Mouse (Mus musculus) CH12.LX (cell line): ENCODE results near the gene Klhl26. TPM values are rescaled to one million over a fixed set of nuclear protein-coding genes. Genes with fewer than 3 reads are reported as not detected.
A peak's percentile ranks its signal among the peaks of the same experiment; 100 is the strongest.

Experiments used
- DNase-seq: peaks from one replicate; pipeline ENCODE4 v3.0.0-alpha.2; 2013; ENCODE audit errors: extremely low read depth
- H3K27ac ChIP-seq: 2 replicates; pipeline ENCODE4 v1.5.1; 2012; ENCODE audit warnings: low read depth, mild to moderate bottlenecking, control low read depth, moderate library complexity; ENCODE audit not compliant: insufficient read depth
- H3K27me3 ChIP-seq: replicated peaks from 2 replicates; pipeline ENCODE3; 2012; ENCODE audit warnings: inconsistent platforms
- H3K36me3 ChIP-seq, 2 experiments: replicated peaks in 1 of 2; 2 replicates each; pipeline versions ENCODE3 to v1.6.1; 2012; ENCODE audit warnings: inconsistent platforms in 1 of 2, low read length in 1 of 2, mild to moderate bottlenecking in 1 of 2, mixed read lengths in 1 of 2, moderate library complexity in 1 of 2; ENCODE audit not compliant: control insufficient read depth in 1 of 2, insufficient read depth in 1 of 2
- H3K4me1 ChIP-seq, 2 experiments: 2 replicates each; pipeline ENCODE4 v1.6.1; 2012; ENCODE audit warnings: inconsistent platforms in 1 of 2, moderate library complexity in 1 of 2; ENCODE audit not compliant: insufficient read depth in 2 of 2, control insufficient read depth in 1 of 2
- H3K4me2 ChIP-seq: 2 replicates; pipeline ENCODE4 v1.6.1; 2012; ENCODE audit warnings: low read depth, mild to moderate bottlenecking, control low read depth; ENCODE audit not compliant: poor library complexity, insufficient read depth, severe bottlenecking
- H3K4me3 ChIP-seq, 3 experiments: fragments of 150-350 bp in 1 of 3; sonication (generic) in 1 of 3; replicated peaks in 1 of 3; 2 replicates each; pipeline versions ENCODE3 to v1.5.1; 2011 to 2012; ENCODE audit warnings: low read depth in 2 of 3, low read length in 2 of 3, mild to moderate bottlenecking in 2 of 3, moderate library complexity in 2 of 3, control low read depth in 1 of 3, improper control_type of control experiment in 1 of 3, inconsistent platforms in 1 of 3, mixed read lengths in 1 of 3; ENCODE audit not compliant: poor library complexity in 1 of 3
- H3K79me2 ChIP-seq: replicated peaks from 2 replicates; pipeline ENCODE4 v1.6.1; 2012; ENCODE audit warnings: mild to moderate bottlenecking, moderate library complexity; ENCODE audit not compliant: control insufficient read depth, poor library complexity, insufficient read depth, severe bottlenecking; ENCODE audit errors: extremely low read depth
- H3K9ac ChIP-seq: 2 replicates; pipeline ENCODE4 v1.6.1; 2012; ENCODE audit warnings: low read depth, mild to moderate bottlenecking, control low read depth, moderate library complexity; ENCODE audit not compliant: insufficient read depth
- H3K9me3 ChIP-seq: replicated peaks from 2 replicates; pipeline ENCODE3; 2012; ENCODE audit warnings: low read length, inconsistent platforms, mixed read lengths
- CHD1 ChIP-seq: IDR thresholded peaks from 2 replicates; pipeline ENCODE4 v1.6.1; 2012; ENCODE audit warnings: low read depth, low read length, improper control_type of control experiment, inconsistent platforms
- CTCF ChIP-seq, 2 experiments: IDR thresholded peaks in 1 of 2; conservative IDR thresholded peaks in 1 of 2; 2 replicates each; pipeline ENCODE4 v1.5.1; 2011 to 2012; ENCODE audit warnings: low read depth in 2 of 2, low read length in 2 of 2, improper control_type of control experiment in 1 of 2, inconsistent platforms in 1 of 2, mild to moderate bottlenecking in 1 of 2, moderate library complexity in 1 of 2
- E2F4 ChIP-seq: IDR thresholded peaks from 2 replicates; pipeline ENCODE4 v1.6.1; 2011; ENCODE audit warnings: low read depth, low read length, improper control_type of control experiment; ENCODE audit not compliant: insufficient replicate concordance
- ELF1 ChIP-seq: IDR thresholded peaks from 2 replicates; pipeline ENCODE4 v1.6.1; 2014; ENCODE audit warnings: low read depth, mild to moderate bottlenecking, inconsistent platforms, low read length, improper control_type of control experiment
- ETS1 ChIP-seq: conservative IDR thresholded peaks from 2 replicates; pipeline ENCODE4 v1.6.1; 2012; ENCODE audit warnings: low read depth, mild to moderate bottlenecking, inconsistent platforms, low read length, improper control_type of control experiment, moderate library complexity
- HCFC1 ChIP-seq: IDR thresholded peaks from 2 replicates; pipeline ENCODE4 v1.6.1; 2012; ENCODE audit warnings: low read depth, mild to moderate bottlenecking, inconsistent platforms, low read length, improper control_type of control experiment
- IRF4 ChIP-seq: IDR thresholded peaks from 2 replicates; pipeline ENCODE4 v1.6.1; 2014; ENCODE audit warnings: low read depth, mild to moderate bottlenecking, inconsistent platforms, low read length, improper control_type of control experiment
- MAZ ChIP-seq: IDR thresholded peaks from 2 replicates; pipeline ENCODE4 v1.6.1; 2012; ENCODE audit warnings: low read depth, mild to moderate bottlenecking, inconsistent platforms, low read length, improper control_type of control experiment, moderate library complexity
- NRF1 ChIP-seq: IDR thresholded peaks from 2 replicates; pipeline ENCODE4 v1.6.1; 2014; ENCODE audit warnings: low read depth, mild to moderate bottlenecking, inconsistent platforms, low read length, improper control_type of control experiment, moderate library complexity
- PAX5 ChIP-seq: IDR thresholded peaks from 2 replicates; pipeline ENCODE4 v1.6.1; 2012; ENCODE audit warnings: low read length, inconsistent platforms, mixed read lengths
- POLR2AphosphoS2 ChIP-seq: IDR thresholded peaks from 2 replicates; pipeline ENCODE4 v1.6.1; 2011; ENCODE audit warnings: low read depth, low read length, improper control_type of control experiment
- RCOR1 ChIP-seq: conservative IDR thresholded peaks from 2 replicates; pipeline ENCODE4 v1.6.1; 2012; ENCODE audit warnings: low read depth, mild to moderate bottlenecking, inconsistent platforms, low read length, improper control_type of control experiment
- SMC3 ChIP-seq: IDR thresholded peaks from 2 replicates; pipeline ENCODE4 v1.6.1; 2011; ENCODE audit warnings: low read depth, low read length, improper control_type of control experiment
- TBP ChIP-seq: conservative IDR thresholded peaks from 2 replicates; pipeline ENCODE4 v1.6.1; 2011; ENCODE audit warnings: low read depth, low read length, improper control_type of control experiment
- USF2 ChIP-seq: conservative IDR thresholded peaks from 2 replicates; pipeline ENCODE4 v1.6.1; 2011; ENCODE audit warnings: low read depth, low read length, improper control_type of control experiment
- ZC3H11A ChIP-seq: IDR thresholded peaks from 2 replicates; pipeline ENCODE4 v1.6.1; 2012; ENCODE audit warnings: low read depth, mild to moderate bottlenecking, inconsistent platforms, low read length, improper control_type of control experiment
- ZKSCAN1 ChIP-seq: IDR thresholded peaks from 2 replicates; pipeline ENCODE4 v1.6.1; 2012; ENCODE audit warnings: low read depth, inconsistent platforms, low read length, improper control_type of control experiment, borderline replicate concordance
- dilution Hi-C: fragments of 300-500 bp; cut with MboI; formaldehyde crosslinking; loops from 2 replicates; pipeline ENCODE4 v1.14.3; 2020; ENCODE audit warnings: low sequenced_read_pairs; ENCODE audit not compliant: extremely low pct_unique_long_range_greater_than_20kb, extremely low pct_ligation_motif_present
- in situ Hi-C: fragments of 300-500 bp; cut with MboI; formaldehyde crosslinking; loops from 3 replicates; pipeline ENCODE4 v1.14.3; 2019; ENCODE audit warnings: low sequenced_read_pairs, low pct_ligation_motif_present, low pct_unique_long_range_greater_than_20kb, mixed read lengths
- polyA plus RNA-seq: library from polyadenylated mRNA; unstranded; fragments of >175 nt; gene quantifications from 2 replicates; pipeline ENCODE4 v1.2.1, GENCODE M21; 2012; ENCODE audit warnings: low read depth; ENCODE audit not compliant: insufficient read length
- total RNA-seq, 2 experiments: library from RNA; depleted of rRNA; stranded (reverse); fragments of 300-350 nt in 1 of 2; fragments of >200 nt in 1 of 2; gene quantifications; 2 replicates each; pipeline ENCODE4 v1.2.3; 2012 to 2014

Gene Klhl26
- total and polyA plus RNA-seq, 3 experiments: 4.7 to 15.6 (median 6.0) TPM

DNA sequence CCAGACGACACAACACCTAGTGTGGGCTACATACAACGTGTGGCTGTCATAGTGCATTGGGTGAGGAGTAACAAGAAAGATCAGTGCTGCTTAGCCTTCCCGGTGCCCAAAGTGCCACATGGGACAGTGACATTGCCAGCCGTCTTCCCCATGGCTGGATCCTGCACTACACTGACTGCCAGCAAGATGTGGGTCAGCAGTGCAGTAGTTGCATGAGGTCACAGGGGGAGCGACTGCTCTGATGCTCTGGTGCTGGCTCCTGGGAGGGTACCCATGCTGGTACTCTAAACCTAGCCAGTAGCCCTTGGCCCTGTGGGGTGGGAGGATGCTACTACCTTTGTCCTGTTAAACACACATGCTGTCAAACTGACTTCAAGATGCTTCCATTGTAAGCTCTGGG lies 16.6 kb downstream of the Klhl26 start:
- dilution Hi-C loops: no loop called here
- H3K9me3 ChIP-seq: peaks cover 8% of the 10 kb centered on the region
- H3K4me3 ChIP-seq: no peak overlapping the region
- peaks cover 0 to 7% of the 10 kb centered on the region in 2 experiments; a peak in 1 of 4 replicates for H3K4me1 ChIP-seq
- TF ChIP-seq ELF1 (no peak), ZC3H11A (no peak), CHD1 (no peak), SMC3 (no peak), IRF4 (no peak), TBP (no peak), MAZ (no peak), NRF1 (no peak), PAX5 (no peak), POLR2AphosphoS2 (no peak), USF2 (no peak), ZKSCAN1 (no peak), ETS1 (no peak), RCOR1 (no peak), HCFC1 (no peak)
- DNase-seq: no peak
- in situ Hi-C loops: no loop called here
- H3K27me3 ChIP-seq: no peaks in the 10 kb centered on the region
- H3K4me2 ChIP-seq: no peak overlapping the region
- no peak overlapping the region for H3K27ac ChIP-seq
- no peaks in the 10 kb centered on the region for H3K79me2 ChIP-seq
- H3K36me3 ChIP-seq: peaks cover 0 to 68% of the 10 kb centered on the region in 2 experiments
- H3K9ac ChIP-seq: no peak overlapping the region

DNA sequence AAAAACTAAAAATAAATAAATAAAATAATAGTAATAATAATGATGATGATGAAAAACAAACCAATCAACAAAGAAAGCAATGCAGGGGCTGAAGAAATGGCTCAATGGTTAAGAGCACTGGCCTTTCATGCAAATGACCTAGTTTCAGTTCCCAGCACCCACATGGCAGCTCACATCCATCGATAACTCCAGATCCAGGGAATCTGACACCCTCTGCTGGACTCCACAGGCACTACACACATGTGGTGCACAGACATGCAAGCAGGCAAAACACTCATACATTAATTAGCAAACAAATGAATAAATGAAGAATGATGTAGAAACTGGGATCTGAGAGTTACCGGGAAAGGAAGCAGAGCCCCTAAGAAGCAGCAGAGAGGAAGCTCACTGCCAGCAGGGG lies 17.1 kb downstream of the Klhl26 start:
- DNase-seq: no peak
- Histone ChIP-seq H3K36me3 (peaks cover 0 to 62% of the 10 kb centered on the region in 2 experiments), H3K9me3 (peaks cover 8% of the 10 kb centered on the region), H3K4me2 (no peak overlapping the region), H3K27ac (no peak overlapping the region), H3K4me3 (no peak overlapping the region), H3K27me3 (no peaks in the 10 kb centered on the region), H3K9ac (no peak overlapping the region), H3K79me2 (no peaks in the 10 kb centered on the region), H3K4me1 (peaks cover 0 to 7% of the 10 kb centered on the region in 2 experiments; a peak in 1 of 4 replicates)
- dilution Hi-C loops: no loop called here
- in situ Hi-C loops: no loop called here
- 0 out of 4 replicates have a peak, but pooled peaks of 1 of the 2 experiments have one; percentile 7 for TF ChIP-seq CTCF (conservative IDR thresholded peaks at IDR 0.05 in 1 of 2, IDR thresholded peaks at IDR 0.05 in 1 of 2; ENCODE audit: low read depth in 2 of 2, low read length in 2 of 2)
- no peak for TF ChIP-seq E2F4
